Mouse (Mus musculus): Measurements from ENCODE around the gene Gckr.
"Not testable (repeated sequence)": the region's sequence is repeated elsewhere in the genome, so short reads cannot be mapped to it uniquely, and the experiment has no call there.

Gene Gckr

GRCm38 (mm10) chr5:31295606-31296141 is 1.6 kb upstream of the Gckr start, which contains the start of gene Fndc4:
Fndc4 (minus strand) TSS chr5:31296080.
- DNase-seq (ENCODE audit: low spot score in 2 of 2): no peak

GRCm38 (mm10) chr5:31297981-31298380 is 738 bp downstream of the Gckr start:
- DNase-seq (ENCODE audit: low spot score in 2 of 2): no peak

- no peak for DNase-seq (ENCODE audit: low spot score in 2 of 2)
Measured at GRCm38 (mm10) chr5:31298486-31298885, 1.2 kb downstream of the Gckr start.

- DNase-seq (ENCODE audit: low spot score in 2 of 2): no peak
Measured at GRCm38 (mm10) chr5:31301866-31302265, 4.6 kb downstream of the Gckr start.

GRCm38 (mm10) chr5:31303093-31303492 is 5.8 kb downstream of the Gckr start:
- DNase-seq (ENCODE audit: low spot score in 2 of 2): no peak

GRCm38 (mm10) chr5:31312806-31313205 is 15.6 kb downstream of the Gckr start:
- no peak for DNase-seq (ENCODE audit: low spot score in 2 of 2)

GRCm38 (mm10) chr5:31322776-31323175 is 25.5 kb downstream of the Gckr start:
- DNase-seq (ENCODE audit: low spot score in 2 of 2): no peak

GRCm38 (mm10) chr5:31324085-31324484 is 26.8 kb downstream of the Gckr start:
- no peak for DNase-seq (ENCODE audit: low spot score in 2 of 2)

GRCm38 (mm10) chr5:31326850-31327249 is 29.6 kb downstream of the Gckr start:
- no peak for DNase-seq (ENCODE audit: low spot score in 2 of 2)

- DNase-seq (ENCODE audit: low spot score in 2 of 2): peak; percentile 37 to 52
Measured at GRCm38 (mm10) chr5:31328255-31328654, 31.0 kb downstream of the Gckr start.

GRCm38 (mm10) chr5:31357586-31357985 is 60.3 kb downstream of the Gckr start:
- not testable (repeated sequence) for DNase-seq (ENCODE audit: low spot score in 2 of 2)

- peak in 1 of 2 experiments; percentile 1 for DNase-seq (ENCODE audit: low spot score in 2 of 2)
Measured at GRCm38 (mm10) chr5:31360955-31361354, 63.7 kb downstream of the Gckr start.
